Mouse (Mus musculus) lung, embryonic 14.5 days (tissue): ENCODE results near the gene Elmo1. TPM values are rescaled to one million over a fixed set of nuclear protein-coding genes. Genes with fewer than 3 reads are reported as not detected.

Source experiments
- ATAC-seq: fragments of 200-750 bp; cut with Nextera tagmentation; 2 replicates; pipeline ENCODE4 v1.8.0; 2017; ENCODE audit warnings: mild to moderate bottlenecking, moderate TSS enrichment, moderate library complexity; ENCODE audit not compliant: insufficient read depth
- DNase-seq: peaks from one replicate; pipeline ENCODE4 v3.0.0-alpha.2; 2015
- H3K27ac ChIP-seq: fragments of 300-500 bp; sonication (generic); 2 replicates; pipeline ENCODE4 v1.5.1; 2014; ENCODE audit warnings: low read depth, mild to moderate bottlenecking, moderate library complexity
- H3K27me3 ChIP-seq: fragments of 300-500 bp; sonication (generic); 2 replicates; pipeline ENCODE4 v1.6.1; 2014; ENCODE audit warnings: low read length, control low read depth; ENCODE audit not compliant: insufficient read depth
- H3K36me3 ChIP-seq: fragments of 300-500 bp; sonication (generic); 2 replicates; pipeline ENCODE4 v1.6.1; 2014; ENCODE audit warnings: control low read depth; ENCODE audit not compliant: insufficient read depth
- H3K4me1 ChIP-seq: fragments of 300-500 bp; sonication (generic); 2 replicates; pipeline ENCODE4 v1.6.1; 2014; ENCODE audit warnings: antibody characterized with exemption, control low read depth; ENCODE audit not compliant: insufficient read depth
- H3K4me2 ChIP-seq: fragments of 300-500 bp; sonication (generic); 2 replicates; pipeline ENCODE4 v1.6.1; 2014; ENCODE audit warnings: mild to moderate bottlenecking
- H3K4me3 ChIP-seq: fragments of 300-500 bp; sonication (generic); 2 replicates; pipeline ENCODE4 v1.5.1; 2014; ENCODE audit warnings: low read depth, low read length
- H3K9ac ChIP-seq: fragments of 300-500 bp; sonication (generic); 2 replicates; pipeline ENCODE4 v1.6.1; 2014
- H3K9me3 ChIP-seq: fragments of 300-500 bp; sonication (generic); 2 replicates; pipeline ENCODE4 v1.6.1; 2016; ENCODE audit warnings: low read depth, low read length, control low read depth
- CTCF ChIP-seq: IDR thresholded peaks from 2 replicates; pipeline ENCODE4 v1.5.1; 2016; ENCODE audit warnings: antibody characterized with exemption, low read depth
- WGBS: fragments of 180-500 bp; shearing (Covaris S2); extraction: QIAGEN DNeasy Blood & Tissue Kit; methylation state at CpG from one replicate; pipeline ENCODE4 v1.1.7; 2014; 5-methylcytosine and 5-hydroxymethylcytosine counted together
- polyA plus RNA-seq: library from polyadenylated mRNA; unstranded; fragments of >200 nt; fragmentation: Nextera tagmentation; extraction: Ambion mirVana; gene quantifications from 2 replicates; pipeline ENCODE4 v1.2.1, GENCODE M21; 2014

Elmo1 gene
- polyA plus RNA-seq, 1 experiment from 2014 or later: 37.8 TPM

DNA sequence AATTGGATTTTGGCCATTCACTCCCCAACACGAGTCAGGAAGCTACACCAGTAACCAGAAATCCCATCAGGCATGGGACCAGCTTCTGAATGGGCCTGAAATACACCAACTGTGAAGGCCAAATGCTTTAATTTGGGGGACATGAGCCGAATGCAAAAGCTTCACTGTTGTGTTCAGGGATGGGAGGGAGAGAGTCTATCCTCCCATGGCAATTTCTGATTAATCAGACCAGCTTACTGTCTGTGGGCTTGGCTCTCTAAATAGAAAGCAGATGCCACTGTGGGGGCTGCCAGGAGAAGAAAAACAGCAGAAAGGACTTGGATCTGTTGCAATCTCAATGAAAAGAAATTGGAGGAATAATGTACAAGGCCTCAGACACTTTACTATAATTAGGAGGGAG is 545.2 kb downstream of the Elmo1 start:
- Histone ChIP-seq H3K36me3 (no peaks in the 10 kb centered on the region), H3K27me3 (no peaks in the 10 kb centered on the region), H3K4me1 (no peaks in the 10 kb centered on the region), H3K4me3 (no peak overlapping the region), H3K9ac (no peak overlapping the region), H3K4me2 (no peak overlapping the region), H3K9me3 (no peaks in the 10 kb centered on the region), H3K27ac (no peak overlapping the region)
- no peak for TF ChIP-seq CTCF
- no peak for ATAC-seq
- WGBS: 74% methylated on average over 2 of the region's 2 CpGs
- no peak for DNase-seq
